27 mouse cellular contexts compared by ENCODE assay signal in the genomic region with DNA sequence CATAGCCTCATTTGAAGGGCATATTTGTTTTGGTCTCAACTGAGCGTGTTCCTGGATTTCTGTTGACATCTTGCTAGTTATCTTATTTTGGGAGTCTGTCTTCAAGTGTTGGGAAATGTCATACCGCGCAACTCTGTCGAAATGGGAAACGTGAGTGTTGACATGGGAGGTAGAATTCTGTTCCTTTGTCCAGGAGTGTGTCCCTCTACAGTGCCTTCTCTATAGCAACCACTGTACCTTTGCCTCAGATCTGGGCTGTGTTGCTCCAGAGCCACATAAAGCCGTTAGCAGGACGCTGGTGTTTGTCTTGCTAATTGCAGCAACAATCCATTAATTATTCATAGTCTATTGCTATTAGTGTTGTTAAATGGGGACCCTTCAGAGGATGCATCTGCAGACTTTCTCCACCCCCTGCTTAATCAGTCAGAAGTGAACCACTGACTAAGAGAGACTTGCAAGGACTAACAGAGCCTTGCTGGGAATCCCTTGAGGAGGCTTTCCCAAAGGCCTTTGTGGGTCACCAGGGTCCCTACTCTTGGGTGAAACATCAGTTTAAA. TPM values are rescaled to one million over a fixed set of nuclear protein-coding genes. Genes with fewer than 3 reads are reported as not detected.
DNase-seq lines count a peak whose midpoint lies in the region; ATAC-seq lines count a peak whose summit lies in the region.
"Had no signal": no experiment of that assay in that cellular context is flagged by ENCODE, and none has a peak within 500 bp of the region (broad histone marks: within the 10 kb centered on the region; RNA-seq: fewer than 3 reads in every experiment).

No protein-coding gene starts in this region.

- H3K27ac ChIP-seq in heart, embryonic 10.5 days: peak overlapping the region; percentile 31; the same call in 1 of the 2 replicates
- H3K27ac ChIP-seq in forebrain, embryonic 14.5 days (ENCODE audit: low read depth, low read length): no peak overlapping the region
- peak overlapping the region; percentile 45; the same call in 1 of the 2 replicates for H3K27ac ChIP-seq in neural tube, embryonic 15.5 days (replicated peaks)
- H3K27ac ChIP-seq: embryonic facial prominence, embryonic 15.5 days; heart, adult 2 months; hindbrain, postnatal 0 days; limb, embryonic 15.5 days had no signal

- no peaks in the 10 kb centered on the region for H3K27me3 ChIP-seq in heart, embryonic 10.5 days (ENCODE audit: insufficient read depth, poor library complexity, severe bottlenecking)
- no peaks in the 10 kb centered on the region for H3K27me3 ChIP-seq in forebrain, embryonic 14.5 days (replicated peaks; ENCODE audit: control insufficient read depth, insufficient read depth, low read length)
- no peaks in the 10 kb centered on the region for H3K27me3 ChIP-seq in neural tube, embryonic 15.5 days (replicated peaks)
- H3K27me3 ChIP-seq: embryonic facial prominence, embryonic 15.5 days; limb, embryonic 15.5 days had no signal

- intact Hi-C loops in heart, postnatal 14 days (cut with DNase I): no loop called here

- no peak overlapping the region for H3K4me2 ChIP-seq in forebrain, embryonic 14.5 days (ENCODE audit: low read length)
- H3K4me2 ChIP-seq in neural tube, embryonic 15.5 days: no peak overlapping the region
- H3K4me2 ChIP-seq: embryonic facial prominence, embryonic 15.5 days; limb, embryonic 15.5 days had no signal

- DNase-seq in heart, embryonic 10.5 days (ENCODE audit: low spot score): no peak
- DNase-seq in heart, postnatal 14 days: no peak
- DNase-seq in retina, postnatal 1 day: peak; percentile 33
- no peak for DNase-seq in retina, embryonic 14.5 days (ENCODE audit: low spot score)
- DNase-seq in forebrain, embryonic 14.5 days (ENCODE audit: low spot score): peak; percentile 30
- no peak for DNase-seq in lung, postnatal 25 days (ENCODE audit: low spot score)
- DNase-seq in yolk sac, embryonic 10.5 days (ENCODE audit: low spot score): no peak
- DNase-seq: adrenal gland, adult 8-10 months; B cell, adult 2 months; cerebellum, adult 2 months; cerebellum, postnatal 36 days; heart, adult 2 months; kidney, adult 2 months; kidney, postnatal 14 days; lung, postnatal 10 days; thymus, postnatal 25 days had no signal

- 54% methylated on average over 7 of the region's 7 CpGs for WGBS in heart, embryonic 10.5 days
- 55% methylated on average over 7 of the region's 7 CpGs for WGBS in forebrain, embryonic 14.5 days
- WGBS in neural tube, embryonic 15.5 days: 62% methylated on average over 7 of the region's 7 CpGs

- H3K9me3 ChIP-seq in heart, embryonic 10.5 days: no peaks in the 10 kb centered on the region
- H3K9me3 ChIP-seq in forebrain, embryonic 14.5 days (replicated peaks; ENCODE audit: control insufficient read depth, low read length): no peaks in the 10 kb centered on the region
- no peaks in the 10 kb centered on the region for H3K9me3 ChIP-seq in neural tube, embryonic 15.5 days (replicated peaks)
- H3K9me3 ChIP-seq: embryonic facial prominence, embryonic 15.5 days; limb, embryonic 15.5 days had no signal

- H3K9ac ChIP-seq in forebrain, embryonic 14.5 days (ENCODE audit: low read length): no peak overlapping the region
- no peak overlapping the region for H3K9ac ChIP-seq in neural tube, embryonic 15.5 days (replicated peaks)
- H3K9ac ChIP-seq: embryonic facial prominence, embryonic 15.5 days; limb, embryonic 15.5 days had no signal

- H3K36me3 ChIP-seq in heart, embryonic 10.5 days: no peaks in the 10 kb centered on the region
- H3K36me3 ChIP-seq in forebrain, embryonic 14.5 days (ENCODE audit: control insufficient read depth, insufficient read depth, low read length): no peaks in the 10 kb centered on the region
- no peaks in the 10 kb centered on the region for H3K36me3 ChIP-seq in neural tube, embryonic 15.5 days
- H3K36me3 ChIP-seq: embryonic facial prominence, embryonic 15.5 days; limb, embryonic 15.5 days had no signal

- no peak overlapping the region for H3K4me3 ChIP-seq in heart, embryonic 10.5 days
- H3K4me3 ChIP-seq in forebrain, embryonic 14.5 days (ENCODE audit: low read depth, low read length): no peak overlapping the region
- H3K4me3 ChIP-seq in neural tube, embryonic 15.5 days (replicated peaks): no peak overlapping the region
- H3K4me3 ChIP-seq: embryonic facial prominence, embryonic 15.5 days; heart, adult 2 months; limb, embryonic 15.5 days had no signal

- ATAC-seq in forebrain, embryonic 14.5 days: peak; percentile 58
- no peak for ATAC-seq in neural tube, embryonic 15.5 days (ENCODE audit: low FRiP score)
- ATAC-seq: hindbrain, postnatal 0 days; midbrain, embryonic 16.5 days had no signal

- H3K4me1 ChIP-seq in heart, embryonic 10.5 days: peaks cover 30% of the 10 kb centered on the region
- 0 out of 2 replicates have a peak, but pooled peaks cover 3% of the 10 kb centered on the region for H3K4me1 ChIP-seq in forebrain, embryonic 14.5 days (ENCODE audit: control insufficient read depth, insufficient read depth, low read length)
- peaks cover 9% of the 10 kb centered on the region; the same call in 1 of the 2 replicates for H3K4me1 ChIP-seq in neural tube, embryonic 15.5 days
- H3K4me1 ChIP-seq: embryonic facial prominence, embryonic 15.5 days; limb, embryonic 15.5 days had no signal

RNA-seq across cellular contexts. Expression of gene Cpa4, which starts 18.8 kb away (rescaled TPM):
- polyA plus RNA-seq in heart, embryonic 10.5 days (2016; fragmentation: Nextera tagmentation; extraction: Ambion mirVana): 1.2 and 1.7 TPM in 2 replicates
- not detected for total RNA-seq in heart, postnatal 14 days (2021)
- 2.3 and 2.8 TPM in 2 replicates for polyA plus RNA-seq in forebrain, embryonic 14.5 days (2014; fragmentation: Nextera tagmentation; extraction: Ambion mirVana)
- 0.54 and 0.75 TPM in 2 replicates for polyA plus RNA-seq in neural tube, embryonic 15.5 days (2015; fragmentation: Nextera tagmentation; extraction: Ambion mirVana)
- total RNA-seq: gastrocnemius, adult 18-20 months; heart, adult 2 months had no signal
- polyA plus RNA-seq: heart, adult 2 months; kidney, adult 2 months; small intestine, adult 2 months; testis, adult 2 months had no signal

RNA-seq across cellular contexts. Expression of gene Cpa5, which starts 23.8 kb away (rescaled TPM):
- polyA plus RNA-seq in heart, embryonic 10.5 days (2016; fragmentation: Nextera tagmentation; extraction: Ambion mirVana): 0.97 and 2.1 TPM in 2 replicates
- total RNA-seq in heart, postnatal 14 days (2021): not detected
- polyA plus RNA-seq in forebrain, embryonic 14.5 days (2014; fragmentation: Nextera tagmentation; extraction: Ambion mirVana): 0.10 TPM in 2 replicates
- 0.11 TPM in 1 of 2 replicates, not detected in the other for polyA plus RNA-seq in neural tube, embryonic 15.5 days (2015; fragmentation: Nextera tagmentation; extraction: Ambion mirVana)
- total RNA-seq: adrenal gland, adult 8-10 months; gastrocnemius, adult 18-20 months; heart, adult 2 months; hindbrain, postnatal 0 days; layer of hippocampus, adult 8-10 months; left cerebral cortex, postnatal 25 days had no signal
- polyA plus RNA-seq: cerebellum, adult 2 months; heart, adult 2 months; hindbrain, postnatal 0 days; kidney, adult 2 months; liver, embryonic 16.5 days; midbrain, embryonic 16.5 days; small intestine, adult 2 months had no signal

RNA-seq across cellular contexts. Expression of gene Cpa2, which starts 45.6 kb away (rescaled TPM):
- 17.8 and 29.1 TPM in 2 replicates for polyA plus RNA-seq in heart, embryonic 10.5 days (2016; fragmentation: Nextera tagmentation; extraction: Ambion mirVana)
- not detected for total RNA-seq in heart, postnatal 14 days (2021)
- polyA plus RNA-seq in forebrain, embryonic 14.5 days (2014; fragmentation: Nextera tagmentation; extraction: Ambion mirVana): 4.5 and 5.4 TPM in 2 replicates
- 11.3 and 20.3 TPM in 2 replicates for polyA plus RNA-seq in neural tube, embryonic 15.5 days (2015; fragmentation: Nextera tagmentation; extraction: Ambion mirVana)
- total RNA-seq: gastrocnemius, adult 18-20 months; heart, adult 2 months had no signal

RNA-seq across cellular contexts. Expression of gene Cpa1, which starts 52.1 kb away (rescaled TPM):
- polyA plus RNA-seq in heart, embryonic 10.5 days (2016; fragmentation: Nextera tagmentation; extraction: Ambion mirVana): 3.9 and 4.3 TPM in 2 replicates
- 1 to 10 TPM; 1.0 to 2.4 TPM for total RNA-seq in heart, postnatal 14 days (2021)
- 0.58 and 1.5 TPM in 2 replicates for polyA plus RNA-seq in forebrain, embryonic 14.5 days (2014; fragmentation: Nextera tagmentation; extraction: Ambion mirVana)
- polyA plus RNA-seq in neural tube, embryonic 15.5 days (2015; fragmentation: Nextera tagmentation; extraction: Ambion mirVana): 0.50 and 7.6 TPM in 2 replicates
- total RNA-seq: adrenal gland, adult 8-10 months; gastrocnemius, adult 18-20 months; layer of hippocampus, adult 8-10 months; left cerebral cortex, postnatal 25 days had no signal
- polyA plus RNA-seq: cerebellum, adult 2 months had no signal

Comparison
In these comparisons a context has a peak if more than half of its experiments do, and no peak if none do; other contexts are left out.
1. DNase-seq: peak in retina, postnatal 1 day (single experiment) and forebrain, embryonic 14.5 days (single experiment); none in heart, embryonic 10.5 days (single experiment), heart, postnatal 14 days (0 of 2), retina, embryonic 14.5 days (single experiment), lung, postnatal 25 days (single experiment) and yolk sac, embryonic 10.5 days (single experiment).